Mouse (Mus musculus) E14TG2a.4 (cell line): ENCODE data around the gene Tinagl1.

Experiments used
- CTCF ChIP-seq: conservative IDR thresholded peaks from 2 replicates; pipeline ENCODE4 v1.5.1; 2014; ENCODE audit warnings: low read length
- POU5F1 ChIP-seq: IDR thresholded peaks from 2 replicates; pipeline ENCODE4 v1.6.1; 2014; ENCODE audit warnings: low read length, borderline replicate concordance

- TF ChIP-seq CTCF (no peak), POU5F1 (no peak)
These were observed 11.5 kb upstream of the Tinagl1 start for GRCm38 (mm10) chr4:130186450-130186849.
